Mouse (Mus musculus) forelimb bud, embryonic 11.5 days (tissue): Measurements from ENCODE around the gene Trpm4.

Experiments used
- DNase-seq: peaks from one replicate; pipeline ENCODE4 v3.0.0-alpha.2; 2012; ENCODE audit warnings: low read depth, low spot score

The Trpm4 gene

GRCm38 (mm10) chr7:45353041-45353440 is 19.5 kb upstream of the Trpm4 start:
- DNase-seq = no peak

- DNase-seq = no peak
Measured at GRCm38 (mm10) chr7:45346905-45347304, 13.3 kb upstream of the Trpm4 start.

- DNase-seq = no peak
Measured at GRCm38 (mm10) chr7:45343543-45343942, 10.0 kb upstream of the Trpm4 start.

DNA sequence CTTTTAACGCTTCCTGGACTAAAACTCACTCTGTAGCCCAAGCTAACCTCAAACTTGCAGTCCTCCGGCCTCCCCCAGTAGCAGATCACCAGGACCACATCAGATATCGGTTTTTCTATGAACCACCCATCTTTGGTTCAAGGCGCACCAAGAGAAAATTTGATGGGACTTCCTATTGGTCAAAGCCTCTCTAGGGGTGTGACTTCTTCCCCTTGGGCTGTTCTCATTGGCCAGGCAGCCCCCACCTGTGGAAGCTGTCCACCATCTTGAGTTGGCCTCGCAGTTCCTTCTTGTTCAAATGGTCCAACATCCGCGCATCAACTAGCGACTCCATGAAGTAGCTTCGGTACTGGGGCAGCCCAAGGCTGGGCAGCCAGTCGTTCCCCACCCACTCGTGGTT is 8.5 kb upstream of the Trpm4 start:
- no peak for DNase-seq

DNA sequence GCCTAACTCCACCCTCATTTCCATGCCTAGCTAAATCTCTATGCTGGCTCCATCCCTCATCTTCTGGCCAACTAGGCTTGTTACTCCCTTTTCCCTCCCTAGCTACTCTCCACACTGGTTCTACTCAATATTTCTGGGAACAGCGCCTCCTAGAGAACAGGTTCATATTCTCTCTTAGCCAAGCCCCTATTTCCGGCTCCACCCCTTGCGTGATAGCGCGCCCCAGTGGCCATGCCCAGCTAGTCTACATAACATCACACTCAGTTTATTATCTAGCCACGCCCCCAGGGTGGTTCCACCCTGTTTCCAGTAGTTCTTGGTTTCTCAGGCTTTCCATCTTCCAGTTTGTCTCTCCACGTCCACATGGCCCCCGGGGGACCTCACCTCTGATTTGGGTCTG is 7.7 kb upstream of the Trpm4 start:
- DNase-seq = peak; percentile 86

GRCm38 (mm10) chr7:45340669-45341068 is 7.1 kb upstream of the Trpm4 start:
- DNase-seq = peak; percentile 74

DNA sequence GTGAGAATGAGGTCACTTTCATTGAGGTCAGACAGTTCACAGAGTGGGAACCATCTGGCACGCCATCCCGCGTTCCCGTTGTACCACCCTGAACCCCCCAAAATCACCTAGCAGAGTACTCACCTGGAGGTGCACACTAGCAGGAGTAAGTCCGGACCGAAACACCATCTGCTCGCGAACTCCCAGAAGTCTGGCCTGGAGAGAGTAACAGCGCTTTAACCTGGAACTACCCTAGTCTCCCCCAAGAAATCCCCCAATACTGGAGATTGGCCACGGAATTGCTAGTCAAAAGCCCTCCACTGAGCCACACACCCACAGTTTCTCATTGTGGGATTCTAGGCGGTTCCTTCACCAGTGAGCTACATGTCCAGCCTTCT is 6.5 kb upstream of the Trpm4 start:
- no peak for DNase-seq

GRCm38 (mm10) chr7:45339410-45340065 is 6.0 kb upstream of the Trpm4 start:
- peak; percentile 82 for DNase-seq

- no peak for DNase-seq
Measured at GRCm38 (mm10) chr7:45338161-45338911, 4.8 kb upstream of the Trpm4 start.

DNA sequence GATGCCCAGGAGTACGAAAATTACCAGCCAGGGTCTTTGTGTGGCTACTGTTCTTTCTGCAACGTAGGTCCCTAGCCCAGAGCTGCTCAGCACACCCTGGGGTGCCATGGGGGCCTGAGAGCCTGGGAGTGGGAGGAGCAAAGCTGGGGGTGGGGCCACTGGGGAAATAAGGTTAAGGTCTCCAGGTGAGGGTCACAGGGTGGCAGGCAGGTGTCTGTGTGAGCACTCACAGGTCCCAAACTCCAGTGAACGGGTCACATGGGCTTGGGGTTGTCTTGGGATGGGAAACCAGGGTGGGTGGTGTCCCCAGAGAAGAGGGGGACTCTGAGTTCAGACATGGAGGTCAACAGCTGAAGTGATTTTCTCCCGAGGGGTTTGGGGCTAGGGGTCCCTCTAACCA is 3.9 kb upstream of the Trpm4 start:
- no peak for DNase-seq

GRCm38 (mm10) chr7:45336319-45336718 is 2.7 kb upstream of the Trpm4 start:
- DNase-seq = no peak

GRCm38 (mm10) chr7:45335056-45335455 is 1.5 kb upstream of the Trpm4 start, which contains the start of gene Hrc:
Gene Hrc (plus strand): TSS chr7:45335290.
- no peak for DNase-seq

GRCm38 (mm10) chr7:45334605-45335004 is 1.0 kb upstream of the Trpm4 start:
- DNase-seq = no peak

DNA sequence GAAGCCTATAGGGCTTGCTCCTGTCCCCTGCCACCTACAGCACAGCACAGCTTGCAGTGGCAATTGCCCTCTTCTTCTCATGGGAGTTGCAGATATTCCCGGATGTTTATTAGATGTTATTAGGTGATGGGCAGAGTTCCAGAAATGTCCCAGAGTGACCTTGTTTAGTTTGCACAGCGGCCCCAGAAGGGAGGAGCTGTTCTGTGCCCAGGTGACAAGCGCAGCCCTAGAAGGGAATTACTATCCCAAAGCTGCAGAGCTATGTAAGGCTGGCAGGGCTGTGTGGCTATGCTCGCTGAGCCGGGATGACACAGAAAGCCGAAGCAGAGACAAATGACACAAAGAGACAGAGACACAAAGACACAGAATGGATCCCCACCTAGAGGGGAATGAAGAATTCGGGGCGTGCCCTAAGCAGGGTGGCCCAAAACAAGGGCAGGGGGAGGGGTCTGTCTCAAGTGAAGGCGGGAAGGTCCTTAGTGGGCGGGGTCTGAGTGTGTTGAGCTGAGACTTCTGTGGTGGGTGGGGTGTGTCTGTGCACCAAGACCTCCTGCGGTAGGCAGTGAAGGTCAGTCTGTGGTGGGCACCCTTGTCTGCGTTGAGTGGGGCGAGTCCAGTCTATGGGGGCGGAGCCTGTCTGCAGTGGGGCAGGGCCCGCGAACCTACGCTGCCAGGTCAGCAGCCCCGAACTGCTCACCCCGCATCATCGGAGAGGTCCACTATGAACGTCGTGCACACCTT is 725 bp downstream of the Trpm4 start:
- DNase-seq = peak; percentile 53

GRCm38 (mm10) chr7:45331502-45331901 is 2.1 kb downstream of the Trpm4 start:
- DNase-seq = no peak

DNA sequence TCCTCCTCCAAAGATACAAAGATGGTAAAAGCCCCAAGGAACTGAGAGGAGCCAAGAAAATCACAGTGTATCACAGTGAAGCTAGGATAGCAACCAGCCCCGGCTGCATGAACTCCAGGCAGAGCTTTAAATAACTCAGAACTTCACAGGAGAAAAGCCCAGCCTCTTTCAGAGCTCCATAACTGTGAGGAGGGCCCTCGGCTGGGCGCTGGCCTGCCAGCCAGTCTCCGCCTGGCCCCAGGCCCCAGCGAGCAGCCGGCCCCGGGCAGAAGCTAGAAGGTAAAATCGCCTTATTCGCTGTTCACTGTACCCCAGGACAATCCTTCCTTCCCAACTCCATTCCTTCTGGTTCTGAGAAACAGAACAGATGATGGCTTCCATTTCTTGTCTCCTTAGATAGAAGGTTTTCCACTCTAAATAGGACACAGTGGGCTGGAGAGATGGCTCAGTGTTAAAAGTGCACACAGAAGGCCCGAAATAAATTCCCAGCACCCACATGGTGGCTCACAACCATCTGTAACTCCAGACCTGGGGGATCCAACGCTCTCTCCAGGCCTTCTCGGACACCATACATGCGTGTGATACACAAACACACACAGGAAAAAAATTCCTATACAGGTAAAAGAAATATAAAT is 4.6 kb downstream of the Trpm4 start:
- no peak for DNase-seq

DNA sequence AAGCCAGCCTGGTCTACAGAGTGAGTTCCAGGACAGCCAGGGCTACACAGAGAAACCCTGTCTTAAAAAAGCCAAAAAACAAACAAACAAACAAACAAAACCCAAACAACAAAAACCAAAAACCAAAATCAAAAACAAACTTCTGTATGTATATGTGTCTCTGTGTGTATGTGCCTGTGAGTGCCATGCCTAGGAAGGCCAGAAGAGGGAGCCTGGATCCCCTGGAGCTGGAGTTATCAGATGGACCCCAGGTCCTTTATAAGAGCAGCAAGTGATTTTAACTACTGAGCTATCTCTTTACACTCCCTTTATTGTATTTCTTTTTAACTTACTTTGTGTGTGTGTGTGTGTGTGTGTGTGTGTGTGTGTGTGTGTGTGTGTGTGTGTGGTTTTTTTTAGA is 7.8 kb downstream of the Trpm4 start:
- DNase-seq = no peak

DNA sequence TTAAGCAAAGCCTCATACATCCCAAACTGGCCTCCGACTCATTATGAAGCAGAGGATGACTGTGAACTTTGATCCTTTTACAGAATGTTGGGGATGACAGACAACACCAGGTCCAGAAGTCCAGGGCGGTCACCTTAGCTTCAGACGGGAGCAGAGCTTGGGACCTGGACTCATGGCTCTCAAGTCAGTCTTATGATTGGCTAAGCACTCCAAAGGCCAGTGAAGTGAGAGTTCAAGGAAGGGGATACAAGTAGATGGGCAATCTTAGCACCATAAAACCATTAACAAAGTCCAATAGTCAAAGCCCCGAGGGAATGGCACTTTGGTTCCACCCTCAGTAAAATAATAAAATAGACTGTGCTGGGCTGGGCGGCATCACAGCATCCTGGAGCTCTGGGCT is 10.5 kb downstream of the Trpm4 start:
- no peak for DNase-seq

DNA sequence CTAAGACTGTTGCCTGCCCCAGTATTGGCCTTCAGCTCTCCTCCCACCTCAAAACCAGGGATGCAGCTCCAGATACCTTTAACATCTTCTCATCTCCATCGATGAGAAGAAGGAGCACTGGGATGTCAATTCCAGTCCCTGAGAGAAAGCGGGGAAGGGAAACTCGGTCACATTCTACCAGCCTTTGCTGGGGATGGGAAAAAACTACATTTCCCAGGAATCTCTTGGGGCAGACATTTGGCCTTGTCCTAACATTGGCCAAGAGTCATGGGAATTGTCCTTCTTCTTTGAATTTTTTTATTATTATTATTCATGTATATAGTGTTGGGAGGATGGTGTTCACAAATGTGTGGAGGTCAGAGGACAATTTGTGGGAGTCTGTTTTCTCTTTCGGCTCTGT is 11.3 kb downstream of the Trpm4 start:
- no peak for DNase-seq

- no peak for DNase-seq
Measured at GRCm38 (mm10) chr7:45316536-45316935, 17.0 kb downstream of the Trpm4 start.

DNA sequence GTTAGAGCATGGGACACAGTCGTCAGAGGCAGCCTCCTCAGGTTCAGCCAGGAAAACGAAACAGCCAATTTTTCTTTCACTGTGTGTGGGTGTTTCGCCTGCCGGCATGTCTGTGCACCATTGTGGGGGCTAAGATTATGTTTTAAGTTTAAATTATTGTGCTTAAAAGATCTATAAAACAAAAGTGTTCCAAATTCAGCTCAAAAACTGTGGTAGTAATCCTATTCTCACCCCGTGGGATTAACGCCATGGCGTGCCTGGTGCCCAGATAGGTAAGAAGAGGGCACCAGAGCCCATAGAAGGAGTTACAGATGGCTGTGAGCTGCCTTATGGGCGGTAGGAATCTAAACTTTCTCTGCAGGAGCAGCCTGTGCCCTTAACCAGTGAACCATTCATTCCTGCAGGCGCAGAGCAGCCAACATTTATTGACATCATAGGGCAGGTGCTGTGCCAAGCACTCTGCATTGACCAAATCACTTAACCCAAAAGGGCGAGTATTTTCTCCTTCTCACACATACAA is 18.3 kb downstream of the Trpm4 start:
- no peak for DNase-seq

- DNase-seq = no peak
Measured at GRCm38 (mm10) chr7:45313495-45313894, 20.1 kb downstream of the Trpm4 start.
